Mouse (Mus musculus) heart, embryonic 12.5 days (tissue): ENCODE measurements around the gene Tspan14. TPM values are rescaled to one million over a fixed set of nuclear protein-coding genes. Genes with fewer than 3 reads are reported as not detected.
A peak's percentile ranks its signal among the peaks of the same experiment; 100 is the strongest.

Source experiments
- ATAC-seq: fragments of 200-750 bp; cut with Nextera tagmentation; 2 replicates; pipeline ENCODE4 v1.8.0; 2017; ENCODE audit warnings: moderate TSS enrichment, moderate library complexity; ENCODE audit not compliant: insufficient number of reproducible peaks, low FRiP score
- H3K27ac ChIP-seq: fragments of 300-500 bp; sonication (generic); 2 replicates; pipeline ENCODE4 v1.5.1; 2016; ENCODE audit warnings: mild to moderate bottlenecking, moderate library complexity; ENCODE audit not compliant: poor library complexity, severe bottlenecking
- H3K27me3 ChIP-seq: fragments of 300-500 bp; sonication (generic); replicated peaks from 2 replicates; pipeline ENCODE4 v1.6.1; 2016; ENCODE audit warnings: mild to moderate bottlenecking, moderate library complexity
- H3K36me3 ChIP-seq: fragments of 300-500 bp; sonication (generic); 2 replicates; pipeline ENCODE4 v1.6.1; 2016; ENCODE audit warnings: mild to moderate bottlenecking, moderate library complexity
- H3K4me1 ChIP-seq: fragments of 300-500 bp; sonication (generic); replicated peaks from 2 replicates; pipeline ENCODE4 v1.6.1; 2016; ENCODE audit warnings: mild to moderate bottlenecking
- H3K4me2 ChIP-seq: fragments of 300-500 bp; sonication (generic); 2 replicates; pipeline ENCODE4 v1.6.1; 2016; ENCODE audit warnings: mild to moderate bottlenecking, moderate library complexity
- H3K4me3 ChIP-seq: fragments of 300-500 bp; sonication (generic); 2 replicates; pipeline ENCODE4 v1.5.1; 2016; ENCODE audit warnings: mild to moderate bottlenecking
- H3K9ac ChIP-seq: fragments of 300-500 bp; sonication (generic); 2 replicates; pipeline ENCODE4 v1.6.1; 2016; ENCODE audit warnings: mild to moderate bottlenecking, moderate library complexity
- H3K9me3 ChIP-seq: fragments of 300-500 bp; sonication (generic); replicated peaks from 2 replicates; pipeline ENCODE4 v1.6.1; 2016; ENCODE audit warnings: mild to moderate bottlenecking, moderate library complexity
- WGBS: fragments of 180-500 bp; shearing (Covaris S2); methylation state at CpG from one replicate; pipeline ENCODE4 v1.1.7; 2016; 5-methylcytosine and 5-hydroxymethylcytosine counted together
- polyA plus RNA-seq: library from polyadenylated mRNA; unstranded; fragments of >200 nt; fragmentation: Nextera tagmentation; extraction: Ambion mirVana; gene quantifications from 2 replicates; pipeline ENCODE4 v1.2.1, GENCODE M21; 2016

The Tspan14 gene
- 43.2 and 46.7 TPM in 2 replicates for polyA plus RNA-seq

DNA sequence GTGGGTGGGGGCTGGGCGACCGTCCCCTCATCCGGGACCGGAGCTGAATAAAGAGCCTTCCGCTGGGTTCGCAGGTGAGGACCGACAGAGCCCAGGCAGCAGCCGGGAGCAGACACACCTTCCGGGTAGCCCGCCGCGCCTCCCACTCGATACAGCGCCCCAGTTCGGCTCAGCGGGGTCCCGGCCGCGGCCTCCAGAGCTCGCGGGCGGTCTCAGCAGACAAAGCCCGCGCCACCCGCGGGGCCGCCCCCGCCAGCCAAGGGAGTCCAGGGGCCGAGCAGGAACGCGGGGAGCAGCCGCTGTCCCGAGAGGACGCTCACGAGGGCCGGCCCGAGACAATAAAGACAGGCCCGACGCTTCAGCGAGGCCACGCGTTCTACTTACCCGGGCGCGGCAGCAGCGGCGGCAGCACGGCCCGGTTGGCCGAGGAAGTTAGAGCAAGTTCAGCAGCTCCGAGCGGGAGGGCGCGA, at the start of gene Tspan14:
Tspan14 (minus strand) TSS at position 416 of the 470 bp plus-strand sequence.
- WGBS: under 1% methylated on average over 54 of the region's 54 CpGs
- Histone ChIP-seq H3K27me3 (no peaks in the 10 kb centered on the region), H3K36me3 (no peaks in the 10 kb centered on the region), H3K4me3 (peak within 1 kb of the TSS; percentile 84), H3K27ac (peak within 1 kb of the TSS; percentile 89), H3K9ac (peak within 1 kb of the TSS; percentile 90), H3K9me3 (no peaks in the 10 kb centered on the region), H3K4me2 (peak within 1 kb of the TSS; percentile 90), H3K4me1 (peaks cover 44% of the 10 kb centered on the region)
- peak; percentile 47 for ATAC-seq

DNA sequence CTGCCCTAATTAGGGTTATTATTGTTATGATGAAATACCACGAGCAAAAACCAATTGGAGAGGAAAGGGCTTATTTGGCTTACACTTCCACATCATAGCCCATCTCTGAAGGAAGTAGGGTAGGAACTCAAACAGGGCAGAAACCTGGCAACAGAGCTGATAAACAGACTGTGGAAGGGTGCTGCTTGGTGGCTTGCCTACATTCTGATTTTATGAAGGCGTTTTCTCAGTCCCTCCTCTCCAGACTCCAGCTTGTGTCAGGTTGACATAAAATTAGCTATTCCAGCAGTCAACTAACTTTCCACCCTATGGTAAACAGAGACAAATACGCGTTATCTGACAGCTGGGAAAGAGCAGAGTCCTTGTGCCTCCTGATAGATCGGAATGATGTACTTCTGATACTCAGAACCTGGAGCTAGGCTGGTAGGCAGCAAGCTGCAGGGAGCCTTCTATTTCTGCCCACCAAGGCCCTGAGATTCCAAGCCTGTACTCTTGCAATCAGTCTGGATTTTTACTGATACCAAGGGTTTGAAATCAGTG, 48.2 kb upstream of the Tspan14 start:
- whole genome bisulfite sequencing: 56% methylated on average over 5 of the region's 5 CpGs
- no peak overlapping the region for H3K4me2 ChIP-seq
- H3K36me3 ChIP-seq: no peaks in the 10 kb centered on the region
- ATAC-seq: no peak
- H3K9me3 ChIP-seq: no peaks in the 10 kb centered on the region
- no peak overlapping the region for H3K4me3 ChIP-seq
- H3K9ac ChIP-seq: no peak overlapping the region
- no peak overlapping the region for H3K27ac ChIP-seq
- peaks cover 23% of the 10 kb centered on the region for H3K4me1 ChIP-seq
- H3K27me3 ChIP-seq: no peaks in the 10 kb centered on the region

DNA sequence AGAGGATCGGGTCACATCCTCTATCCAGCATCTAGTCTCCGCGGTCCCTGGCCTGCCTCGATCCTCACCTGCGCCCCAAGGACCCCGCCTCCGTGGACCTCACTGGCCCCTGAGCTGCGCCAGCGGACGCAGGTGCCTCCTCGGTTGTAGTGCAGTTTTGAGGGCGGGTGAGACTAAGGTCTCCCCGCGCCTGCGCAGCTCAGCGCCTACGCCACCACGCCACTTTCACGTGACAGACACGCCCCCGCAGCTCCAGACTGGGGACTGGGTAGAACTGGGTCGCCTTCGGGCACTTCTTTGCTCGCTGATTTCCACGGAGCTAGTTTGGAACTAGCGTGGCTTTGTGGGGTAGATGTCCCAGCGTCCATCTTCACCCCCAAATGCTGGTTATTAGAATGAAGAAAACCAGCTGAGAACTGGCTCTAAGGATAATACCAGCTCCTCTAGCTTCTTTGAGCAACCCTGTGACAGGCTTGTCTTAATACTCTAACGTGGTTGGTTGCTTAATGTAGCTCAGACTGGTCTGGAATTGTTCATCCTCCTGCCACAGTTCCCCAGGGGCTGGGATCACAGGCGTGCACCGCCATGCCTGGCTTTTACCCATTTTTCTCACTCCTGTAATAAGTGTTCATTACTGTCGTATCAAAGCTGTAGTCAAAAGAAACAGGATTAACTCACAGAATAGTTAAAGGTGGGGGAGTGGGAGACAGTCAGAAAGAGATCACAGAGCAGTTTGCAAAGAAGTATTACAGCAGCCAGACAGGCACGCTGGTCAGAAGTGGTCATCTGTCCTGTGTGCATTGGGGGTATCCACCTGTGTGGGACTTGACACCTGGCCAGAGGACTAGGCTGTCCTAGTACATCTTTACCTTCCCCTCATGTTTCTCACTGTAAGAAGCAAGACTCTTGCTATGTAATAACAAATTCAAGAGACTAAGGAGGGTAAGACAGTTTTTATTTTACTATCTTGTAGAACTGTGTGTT, 47.3 kb upstream of the Tspan14 start, which contains the start of gene Fam213a:
Fam213a (minus strand) TSS at position 159 of the 984 bp plus-strand sequence.
- peak within 1 kb of the TSS; percentile 59 for H3K4me3 ChIP-seq
- 4% methylated on average over 32 of the region's 32 CpGs for WGBS
- peak within 1 kb of the TSS; percentile 74 for H3K9ac ChIP-seq
- H3K9me3 ChIP-seq: no peaks in the 10 kb centered on the region
- no peaks in the 10 kb centered on the region for H3K36me3 ChIP-seq
- H3K27ac ChIP-seq: 0 out of 2 replicates have a peak within 1 kb of the TSS, but pooled peaks have one; percentile 31
- no peaks in the 10 kb centered on the region for H3K27me3 ChIP-seq
- ATAC-seq: peak; percentile 98
- peak within 1 kb of the TSS; percentile 83 for H3K4me2 ChIP-seq
- H3K4me1 ChIP-seq: peaks cover 23% of the 10 kb centered on the region

GRCm38 (mm10) chr14:41013143-41013542, 46.5 kb upstream of the Tspan14 start:
- ATAC-seq: no peak
- Histone ChIP-seq H3K9ac (peak overlapping the region; percentile 74), H3K4me1 (peaks cover 28% of the 10 kb centered on the region), H3K27ac (no peak overlapping the region), H3K9me3 (no peaks in the 10 kb centered on the region), H3K4me3 (peak overlapping the region; percentile 59), H3K4me2 (peak overlapping the region; percentile 83), H3K36me3 (no peaks in the 10 kb centered on the region), H3K27me3 (no peaks in the 10 kb centered on the region)
- 18% methylated on average over 9 of the region's 9 CpGs for WGBS

- Histone ChIP-seq H3K36me3 (no peaks in the 10 kb centered on the region), H3K4me1 (peaks cover 29% of the 10 kb centered on the region), H3K27ac (no peak overlapping the region), H3K9me3 (no peaks in the 10 kb centered on the region), H3K4me3 (no peak overlapping the region), H3K4me2 (no peak overlapping the region), H3K27me3 (no peaks in the 10 kb centered on the region), H3K9ac (no peak overlapping the region)
- WGBS: 77% methylated on average over 3 of the region's 3 CpGs
- no peak for ATAC-seq
Measured at GRCm38 (mm10) chr14:41011916-41012315, 45.3 kb upstream of the Tspan14 start.

DNA sequence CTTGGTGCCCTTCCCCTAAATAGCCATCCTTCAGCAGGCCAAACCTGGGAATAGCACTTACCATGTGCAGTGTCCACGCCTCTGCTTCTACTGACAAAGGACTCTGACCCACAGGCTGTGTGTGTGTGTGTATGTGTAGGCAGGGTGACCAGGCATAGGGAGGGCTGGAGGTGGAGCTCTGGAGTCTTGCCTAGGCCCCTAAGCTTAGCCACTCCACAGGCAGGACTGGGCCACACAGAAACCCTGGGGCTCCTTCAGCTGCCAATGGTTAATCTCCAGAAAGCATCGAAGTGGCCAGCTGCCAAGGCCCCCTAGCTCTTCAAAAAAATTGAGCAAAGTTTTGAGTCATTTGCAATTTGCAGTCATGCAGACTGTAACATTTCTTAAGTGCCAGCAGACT, 41.5 kb upstream of the Tspan14 start:
- Histone ChIP-seq H3K36me3 (no peaks in the 10 kb centered on the region), H3K4me3 (no peak overlapping the region), H3K9ac (no peak overlapping the region), H3K9me3 (no peaks in the 10 kb centered on the region), H3K4me1 (peaks cover 32% of the 10 kb centered on the region), H3K27ac (no peak overlapping the region), H3K4me2 (0 out of 2 replicates have a peak overlapping the region, but pooled peaks have one; percentile 1), H3K27me3 (no peaks in the 10 kb centered on the region)
- WGBS: 43% methylated on average over 2 of the region's 2 CpGs
- ATAC-seq: peak; percentile 87

- H3K27me3 ChIP-seq: no peaks in the 10 kb centered on the region
- 0 out of 2 replicates have a peak overlapping the region, but pooled peaks have one; percentile 6 for H3K27ac ChIP-seq
- no peak overlapping the region for H3K4me3 ChIP-seq
- H3K4me1 ChIP-seq: peaks cover 32% of the 10 kb centered on the region
- no peaks in the 10 kb centered on the region for H3K9me3 ChIP-seq
- ATAC-seq: peak; percentile 67
- no peaks in the 10 kb centered on the region for H3K36me3 ChIP-seq
- 0 out of 2 replicates have a peak overlapping the region, but pooled peaks have one; percentile 1 for H3K4me2 ChIP-seq
- 16% methylated on average over 5 of the region's 5 CpGs for WGBS
- H3K9ac ChIP-seq: no peak overlapping the region
Measured at GRCm38 (mm10) chr14:41007641-41008040, 41.0 kb upstream of the Tspan14 start.

GRCm38 (mm10) chr14:41006899-41007298, 40.3 kb upstream of the Tspan14 start:
- H3K27ac ChIP-seq: 0 out of 2 replicates have a peak overlapping the region, but pooled peaks have one; percentile 6

DNA sequence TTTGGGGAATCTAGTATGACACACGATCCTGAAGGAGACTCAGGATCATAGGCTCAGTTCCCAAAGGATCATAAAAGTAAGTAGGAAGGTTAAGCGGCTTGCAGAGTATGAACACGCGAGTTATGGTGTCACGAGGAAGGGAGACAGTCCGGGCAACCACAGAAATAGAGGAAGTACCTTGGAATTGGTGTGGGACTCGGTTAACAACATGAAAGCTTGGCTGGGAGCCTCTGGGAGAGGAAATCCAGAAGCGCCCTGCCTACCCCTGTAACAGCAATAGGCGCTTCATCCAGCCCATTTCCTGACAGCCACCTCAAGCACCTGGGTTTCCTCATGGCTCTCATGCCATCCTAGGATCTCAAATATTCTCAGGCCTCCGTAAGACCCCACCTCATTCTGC, 39.7 kb upstream of the Tspan14 start:
- peaks cover 32% of the 10 kb centered on the region for H3K4me1 ChIP-seq
- no peak overlapping the region for H3K4me3 ChIP-seq
- no peak overlapping the region for H3K27ac ChIP-seq
- no peaks in the 10 kb centered on the region for H3K9me3 ChIP-seq
- H3K27me3 ChIP-seq: no peaks in the 10 kb centered on the region
- H3K4me2 ChIP-seq: no peak overlapping the region
- peaks cover 6% of the 10 kb centered on the region; the same call in 1 of the 2 replicates for H3K36me3 ChIP-seq
- 85% methylated on average over 10 of the region's 10 CpGs for WGBS
- H3K9ac ChIP-seq: no peak overlapping the region
- ATAC-seq: no peak

More at GRCm38 (mm10) chr14:41006899-41007298, 40.3 kb upstream of the Tspan14 start:
- H3K9ac ChIP-seq: no peak overlapping the region
- H3K4me3 ChIP-seq: no peak overlapping the region
- no peaks in the 10 kb centered on the region for H3K27me3 ChIP-seq
- 20% methylated on average over 3 of the region's 3 CpGs for WGBS
- H3K4me2 ChIP-seq: 0 out of 2 replicates have a peak overlapping the region, but pooled peaks have one; percentile 3
- no peaks in the 10 kb centered on the region for H3K9me3 ChIP-seq
- peak; percentile 58; the same call in 1 of the 2 replicates for ATAC-seq
- H3K36me3 ChIP-seq: peaks cover 1% of the 10 kb centered on the region; the same call in 1 of the 2 replicates
- peaks cover 32% of the 10 kb centered on the region for H3K4me1 ChIP-seq

GRCm38 (mm10) chr14:41005716-41006115, 39.1 kb upstream of the Tspan14 start:
- WGBS: 86% methylated on average over 9 of the region's 9 CpGs
- Histone ChIP-seq H3K9ac (no peak overlapping the region), H3K9me3 (no peaks in the 10 kb centered on the region), H3K4me2 (no peak overlapping the region), H3K4me1 (peaks cover 32% of the 10 kb centered on the region), H3K36me3 (peaks cover 10% of the 10 kb centered on the region; the same call in 1 of the 2 replicates), H3K4me3 (no peak overlapping the region), H3K27me3 (no peaks in the 10 kb centered on the region), H3K27ac (no peak overlapping the region)
- no peak for ATAC-seq
